Mouse (Mus musculus) midbrain, embryonic 15.5 days (tissue): ENCODE data around the gene Pole3. TPM values are rescaled to one million over a fixed set of nuclear protein-coding genes. Genes with fewer than 3 reads are reported as not detected.
A peak's percentile ranks its signal among the peaks of the same experiment; 100 is the strongest.

Experiments
- ATAC-seq: fragments of 200-750 bp; cut with Nextera tagmentation; replicated peaks from 2 replicates; pipeline ENCODE4 v1.8.0; 2017; ENCODE audit warnings: moderate TSS enrichment
- H3K27ac ChIP-seq: fragments of 300-500 bp; sonication (generic); 2 replicates; pipeline ENCODE4 v1.5.1; 2015; ENCODE audit warnings: mild to moderate bottlenecking, inconsistent platforms
- H3K27me3 ChIP-seq: fragments of 300-500 bp; sonication (generic); replicated peaks from 2 replicates; pipeline ENCODE4 v1.6.1; 2015; ENCODE audit warnings: inconsistent platforms
- H3K36me3 ChIP-seq: fragments of 300-500 bp; sonication (generic); replicated peaks from 2 replicates; pipeline ENCODE4 v1.6.1; 2015; ENCODE audit warnings: inconsistent platforms
- H3K4me1 ChIP-seq: fragments of 300-500 bp; sonication (generic); 2 replicates; pipeline ENCODE4 v1.6.1; 2015; ENCODE audit warnings: inconsistent platforms
- H3K4me2 ChIP-seq: fragments of 300-500 bp; sonication (generic); 2 replicates; pipeline ENCODE4 v1.6.1; 2015; ENCODE audit warnings: inconsistent platforms, mild to moderate bottlenecking, moderate library complexity
- H3K4me3 ChIP-seq: fragments of 300-500 bp; sonication (generic); 2 replicates; pipeline ENCODE4 v1.5.1; 2015; ENCODE audit warnings: mild to moderate bottlenecking, inconsistent platforms
- H3K9ac ChIP-seq: fragments of 300-500 bp; sonication (generic); 2 replicates; pipeline ENCODE4 v1.6.1; 2015; ENCODE audit warnings: mild to moderate bottlenecking, inconsistent platforms
- H3K9me3 ChIP-seq: fragments of 300-500 bp; sonication (generic); 2 replicates; pipeline ENCODE4 v1.6.1; 2016; ENCODE audit warnings: inconsistent platforms
- WGBS: fragments of 180-500 bp; shearing (Covaris S2); methylation state at CpG from one replicate; pipeline ENCODE4 v1.1.7; 2015; ENCODE audit warnings: mixed read lengths; 5-methylcytosine and 5-hydroxymethylcytosine counted together
- polyA plus RNA-seq: library from polyadenylated mRNA; unstranded; fragments of >200 nt; fragmentation: Nextera tagmentation; extraction: Ambion mirVana; gene quantifications from 2 replicates; pipeline ENCODE4 v1.2.1, GENCODE M21; 2015

The Pole3 gene
- polyA plus RNA-seq, 1 experiment from 2014 or later: 58.9 TPM

- Histone ChIP-seq H3K27me3 (no peaks in the 10 kb centered on the region), H3K9me3 (no peaks in the 10 kb centered on the region), H3K27ac (peak overlapping the region; percentile 69), H3K4me2 (peak overlapping the region; percentile 85), H3K36me3 (peaks cover 13% of the 10 kb centered on the region; the same call in 1 of the 2 replicates), H3K4me1 (peaks cover 10% of the 10 kb centered on the region), H3K4me3 (peak overlapping the region; percentile 72), H3K9ac (peak overlapping the region; percentile 81)
- ATAC-seq: peak; percentile 97
- WGBS: 1% methylated on average over 38 of the region's 38 CpGs
These were observed 22.7 kb downstream of the Pole3 start for GRCm38 (mm10) chr4:62501964-62502732.

- Histone ChIP-seq H3K27me3 (no peaks in the 10 kb centered on the region), H3K4me3 (peak overlapping the region; percentile 72), H3K9ac (peak overlapping the region; percentile 81), H3K4me2 (peak overlapping the region; percentile 85), H3K4me1 (peaks cover 10% of the 10 kb centered on the region), H3K9me3 (no peaks in the 10 kb centered on the region), H3K27ac (peak overlapping the region; percentile 69), H3K36me3 (peaks cover 13% of the 10 kb centered on the region; the same call in 1 of the 2 replicates)
- under 1% methylated on average over 7 of the region's 7 CpGs for WGBS
- ATAC-seq: peak; percentile 32
These were observed 23.3 kb downstream of the Pole3 start for GRCm38 (mm10) chr4:62501534-62501933.

GRCm38 (mm10) chr4:62500799-62501198 lies 24.1 kb downstream of the Pole3 start:
- peaks cover 13% of the 10 kb centered on the region; the same call in 1 of the 2 replicates for H3K36me3 ChIP-seq
- H3K4me3 ChIP-seq: no peak overlapping the region
- no peaks in the 10 kb centered on the region for H3K9me3 ChIP-seq
- no peak overlapping the region for H3K27ac ChIP-seq
- no peak for ATAC-seq
- 88% methylated on average over 4 of the region's 4 CpGs for WGBS
- no peaks in the 10 kb centered on the region for H3K27me3 ChIP-seq
- H3K9ac ChIP-seq: no peak overlapping the region
- H3K4me1 ChIP-seq: peaks cover 10% of the 10 kb centered on the region
- H3K4me2 ChIP-seq: no peak overlapping the region; the same call in 1 of the 2 replicates

- Histone ChIP-seq H3K9ac (no peak overlapping the region), H3K4me1 (peaks cover 7% of the 10 kb centered on the region), H3K27ac (no peak overlapping the region), H3K36me3 (peaks cover 13% of the 10 kb centered on the region; the same call in 1 of the 2 replicates), H3K9me3 (no peaks in the 10 kb centered on the region), H3K4me2 (no peak overlapping the region), H3K4me3 (no peak overlapping the region), H3K27me3 (no peaks in the 10 kb centered on the region)
- no peak for ATAC-seq
- 68% methylated on average over 8 of the region's 8 CpGs for WGBS
These were observed 28.1 kb downstream of the Pole3 start for GRCm38 (mm10) chr4:62496815-62497214.

- Histone ChIP-seq H3K27me3 (no peaks in the 10 kb centered on the region), H3K36me3 (peaks cover 13% of the 10 kb centered on the region; the same call in 1 of the 2 replicates), H3K4me3 (no peak overlapping the region), H3K4me2 (no peak overlapping the region), H3K9me3 (no peaks in the 10 kb centered on the region), H3K27ac (no peak overlapping the region), H3K4me1 (peaks cover 2% of the 10 kb centered on the region; the same call in 1 of the 2 replicates), H3K9ac (no peak overlapping the region)
- 79% methylated on average over 8 of the region's 8 CpGs for WGBS
- ATAC-seq: no peak
These were observed 28.9 kb downstream of the Pole3 start for GRCm38 (mm10) chr4:62495946-62496345.

GRCm38 (mm10) chr4:62494230-62494629 lies 30.6 kb downstream of the Pole3 start:
- 66% methylated on average over 9 of the region's 9 CpGs for WGBS
- Histone ChIP-seq H3K9ac (no peak overlapping the region), H3K4me1 (no peaks in the 10 kb centered on the region), H3K27ac (no peak overlapping the region), H3K9me3 (no peaks in the 10 kb centered on the region), H3K36me3 (peaks cover 10% of the 10 kb centered on the region; the same call in 1 of the 2 replicates), H3K4me2 (no peak overlapping the region), H3K27me3 (no peaks in the 10 kb centered on the region), H3K4me3 (no peak overlapping the region)
- ATAC-seq: no peak

GRCm38 (mm10) chr4:62492682-62493081 lies 32.2 kb downstream of the Pole3 start:
- no peak overlapping the region for H3K4me2 ChIP-seq
- H3K4me3 ChIP-seq: no peak overlapping the region
- H3K27me3 ChIP-seq: no peaks in the 10 kb centered on the region
- no peak for ATAC-seq
- 68% methylated on average over 2 of the region's 2 CpGs for WGBS
- no peaks in the 10 kb centered on the region for H3K9me3 ChIP-seq
- H3K9ac ChIP-seq: no peak overlapping the region
- H3K4me1 ChIP-seq: no peaks in the 10 kb centered on the region
- H3K27ac ChIP-seq: no peak overlapping the region
- H3K36me3 ChIP-seq: 0 out of 2 replicates have a peak, but pooled peaks cover 2% of the 10 kb centered on the region

GRCm38 (mm10) chr4:62487914-62488313 lies 37.0 kb downstream of the Pole3 start:
- H3K9ac ChIP-seq: no peak overlapping the region
- H3K4me2 ChIP-seq: no peak overlapping the region
- H3K4me3 ChIP-seq: no peak overlapping the region
- no peaks in the 10 kb centered on the region for H3K36me3 ChIP-seq
- 88% methylated on average over 2 of the region's 2 CpGs for WGBS
- H3K9me3 ChIP-seq: no peaks in the 10 kb centered on the region
- no peak overlapping the region for H3K27ac ChIP-seq
- no peak for ATAC-seq
- H3K4me1 ChIP-seq: no peaks in the 10 kb centered on the region
- no peaks in the 10 kb centered on the region for H3K27me3 ChIP-seq

GRCm38 (mm10) chr4:62487172-62487571 lies 37.7 kb downstream of the Pole3 start:
- no peak for ATAC-seq
- no peak overlapping the region for H3K9ac ChIP-seq
- no peaks in the 10 kb centered on the region for H3K9me3 ChIP-seq
- no peak overlapping the region for H3K27ac ChIP-seq
- H3K36me3 ChIP-seq: no peaks in the 10 kb centered on the region
- H3K4me3 ChIP-seq: no peak overlapping the region
- no peak overlapping the region for H3K4me2 ChIP-seq
- 96% methylated on average over 5 of the region's 5 CpGs for WGBS
- H3K27me3 ChIP-seq: no peaks in the 10 kb centered on the region
- H3K4me1 ChIP-seq: no peaks in the 10 kb centered on the region

GRCm38 (mm10) chr4:62486162-62486696 lies 38.6 kb downstream of the Pole3 start:
- no peak for ATAC-seq
- H3K9ac ChIP-seq: no peak overlapping the region
- no peaks in the 10 kb centered on the region for H3K27me3 ChIP-seq
- H3K9me3 ChIP-seq: no peaks in the 10 kb centered on the region
- no peak overlapping the region for H3K4me2 ChIP-seq
- WGBS: 89% methylated on average over 15 of the region's 15 CpGs
- H3K27ac ChIP-seq: no peak overlapping the region
- no peaks in the 10 kb centered on the region for H3K4me1 ChIP-seq
- no peaks in the 10 kb centered on the region for H3K36me3 ChIP-seq
- no peak overlapping the region for H3K4me3 ChIP-seq

- Histone ChIP-seq H3K4me1 (no peaks in the 10 kb centered on the region), H3K27me3 (no peaks in the 10 kb centered on the region), H3K9ac (no peak overlapping the region), H3K4me2 (no peak overlapping the region), H3K4me3 (no peak overlapping the region), H3K9me3 (no peaks in the 10 kb centered on the region), H3K27ac (no peak overlapping the region), H3K36me3 (no peaks in the 10 kb centered on the region)
- 88% methylated on average over 8 of the region's 8 CpGs for WGBS
- ATAC-seq: no peak
These were observed 39.3 kb downstream of the Pole3 start for GRCm38 (mm10) chr4:62485450-62486161.

- Histone ChIP-seq H3K36me3 (no peaks in the 10 kb centered on the region), H3K4me2 (no peak overlapping the region), H3K9me3 (no peaks in the 10 kb centered on the region), H3K4me3 (no peak overlapping the region), H3K4me1 (peaks cover 3% of the 10 kb centered on the region), H3K27me3 (peaks cover 3% of the 10 kb centered on the region; the same call in 1 of the 2 replicates), H3K27ac (no peak overlapping the region), H3K9ac (no peak overlapping the region)
- no peak for ATAC-seq
- 77% methylated on average over 3 of the region's 3 CpGs for WGBS
These were observed 39.9 kb downstream of the Pole3 start for GRCm38 (mm10) chr4:62484928-62485327.
